Mouse (Mus musculus): ENCODE results near the gene Usp5. TPM values are rescaled to one million over a fixed set of nuclear protein-coding genes. Genes with fewer than 3 reads are reported as not detected.
"Not testable (repeated sequence)": the region's sequence is repeated elsewhere in the genome, so short reads cannot be mapped to it uniquely, and the experiment has no call there.

The Usp5 gene
- polyA plus RNA-seq, 1 experiment from 2014 or later, result 53.6 TPM

DNA sequence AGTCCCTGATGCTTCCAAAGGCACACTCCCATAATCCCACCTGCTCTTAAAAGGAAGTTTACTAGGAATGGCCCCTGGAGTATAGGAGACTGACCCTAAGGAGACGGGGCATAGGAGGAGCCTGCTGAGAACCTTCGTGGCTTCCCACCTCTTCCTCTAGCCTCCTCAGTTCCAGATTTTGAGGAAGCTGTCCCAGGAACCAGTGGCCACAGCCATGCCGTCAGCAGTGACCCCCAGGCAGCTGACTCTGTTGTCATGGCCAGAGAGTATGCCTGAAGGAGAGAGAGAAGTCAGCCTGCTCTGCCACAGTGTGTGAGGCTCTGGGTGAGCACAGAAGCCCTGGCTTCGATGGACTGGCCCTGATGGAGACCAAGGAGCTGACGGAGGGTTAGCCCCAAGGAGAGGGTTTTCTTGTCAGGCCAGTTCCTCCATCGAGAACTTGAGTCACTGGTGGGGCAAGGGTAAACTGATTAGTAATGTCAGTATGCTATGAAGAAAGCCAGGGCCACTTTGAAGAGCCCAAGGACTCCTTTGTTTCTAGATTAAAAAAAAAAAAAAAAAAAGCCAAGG is 5.3 kb upstream of the Usp5 start:
- H3K27me3 ChIP-seq (replicated peaks; ENCODE audit: insufficient read depth, low read length), result no peaks in the 10 kb centered on the region
- no peak overlapping the region for H3K9ac ChIP-seq (replicated peaks; ENCODE audit: low read depth)
- no peak for DNase-seq (ENCODE audit: low spot score)
- no peaks in the 10 kb centered on the region for H3K9me3 ChIP-seq (ENCODE audit: low read length)
- no peak overlapping the region for H3K4me2 ChIP-seq (replicated peaks; ENCODE audit: low read depth, low read length)
- H3K36me3 ChIP-seq (ENCODE audit: insufficient read depth, low read length), result no peaks in the 10 kb centered on the region
- TF ChIP-seq CTCF (IDR thresholded peaks at IDR 0.05) (no peak), EP300 (IDR thresholded peaks at IDR 0.05) (no peak)
- no peak for ATAC-seq
- H3K4me3 ChIP-seq (ENCODE audit: low read depth, low read length), result no peak overlapping the region
- 75% methylated on average over 6 of the region's 6 CpGs for WGBS
- H3K27ac ChIP-seq (ENCODE audit: low read length), result no peak overlapping the region
- H3K4me1 ChIP-seq (ENCODE audit: insufficient read depth, low read depth, low read length), result peaks cover 4% of the 10 kb centered on the region; the same call in 1 of the 2 replicates

DNA sequence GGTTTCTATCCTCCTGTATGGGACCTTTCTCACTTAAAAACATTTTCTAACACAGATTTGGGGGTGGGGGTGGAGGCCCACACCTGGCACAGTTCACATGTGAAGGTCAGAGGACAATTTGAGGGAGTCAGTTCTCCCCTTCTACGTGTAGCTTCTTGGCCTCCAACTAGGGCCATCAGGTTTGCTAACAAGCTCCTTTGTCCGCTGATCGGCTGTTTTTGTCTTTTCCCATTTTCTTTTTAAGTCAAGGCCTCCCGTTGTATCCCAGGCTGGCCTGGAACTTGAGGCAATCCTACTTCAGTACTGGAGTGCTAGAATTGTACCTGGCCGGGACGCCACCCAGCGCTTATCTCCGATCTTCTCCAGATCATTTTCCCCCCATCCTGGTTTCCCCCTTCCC is 2.4 kb upstream of the Usp5 start:
- no peak for DNase-seq (ENCODE audit: low spot score)
- 91% methylated on average over 8 of the region's 8 CpGs for WGBS
- no peak overlapping the region for H3K4me2 ChIP-seq (replicated peaks; ENCODE audit: low read depth, low read length)

GRCm38 (mm10) chr6:124831199-124831598 is 1.9 kb upstream of the Usp5 start:
- not testable (repeated sequence) for DNase-seq (ENCODE audit: low spot score); H3K4me3 ChIP-seq (ENCODE audit: low read depth, low read length)
- WGBS, result 95% methylated on average over 4 of the region's 4 CpGs

More for the DNA sequence above, 2.4 kb upstream of the Usp5 start:
- TF ChIP-seq CTCF (IDR thresholded peaks at IDR 0.05) (no peak), EP300 (IDR thresholded peaks at IDR 0.05) (no peak)
- H3K9ac ChIP-seq (replicated peaks; ENCODE audit: low read depth), result no peak overlapping the region
- no peak for ATAC-seq
- H3K4me3 ChIP-seq (ENCODE audit: low read depth, low read length), result no peak overlapping the region
- no peak overlapping the region for H3K27ac ChIP-seq (ENCODE audit: low read length)
- no peaks in the 10 kb centered on the region for H3K27me3 ChIP-seq (replicated peaks; ENCODE audit: insufficient read depth, low read length)
- H3K36me3 ChIP-seq (ENCODE audit: insufficient read depth, low read length), result no peaks in the 10 kb centered on the region
- H3K9me3 ChIP-seq (ENCODE audit: low read length), result no peaks in the 10 kb centered on the region
- H3K4me1 ChIP-seq (ENCODE audit: insufficient read depth, low read depth, low read length), result peaks cover 8% of the 10 kb centered on the region; the same call in 1 of the 2 replicates

GRCm38 (mm10) chr6:124829799-124830700 is 766 bp upstream of the Usp5 start:
- DNase-seq (ENCODE audit: low spot score) (peak; percentile 98), ATAC-seq (peak; percentile 82)
- Histone ChIP-seq H3K4me2 (replicated peaks; ENCODE audit: low read depth, low read length) (peak overlapping the region; percentile 74), H3K9me3 (ENCODE audit: low read length) (no peaks in the 10 kb centered on the region), H3K4me1 (ENCODE audit: insufficient read depth, low read depth, low read length) (peaks cover 8% of the 10 kb centered on the region; the same call in 1 of the 2 replicates), H3K4me3 (ENCODE audit: low read depth, low read length) (peak overlapping the region; percentile 71), H3K27ac (ENCODE audit: low read length) (peak overlapping the region; percentile 82), H3K27me3 (replicated peaks; ENCODE audit: insufficient read depth, low read length) (no peaks in the 10 kb centered on the region), H3K36me3 (ENCODE audit: insufficient read depth, low read length) (peaks cover 12% of the 10 kb centered on the region), H3K9ac (replicated peaks; ENCODE audit: low read depth) (peak overlapping the region; percentile 42)
- TF ChIP-seq CTCF (IDR thresholded peaks at IDR 0.05), result peak; percentile 34
- peak; percentile 53; the same call in 1 of the 2 replicates for TF ChIP-seq EP300 (IDR thresholded peaks at IDR 0.05)
- WGBS, result under 1% methylated on average over 38 of the region's 38 CpGs

More at GRCm38 (mm10) chr6:124831199-124831598, 1.9 kb upstream of the Usp5 start:
- H3K36me3 ChIP-seq (ENCODE audit: insufficient read depth, low read length); H3K4me1 ChIP-seq (ENCODE audit: insufficient read depth, low read depth, low read length); H3K4me2 ChIP-seq (replicated peaks; ENCODE audit: low read depth, low read length); ATAC-seq; H3K9me3 ChIP-seq (ENCODE audit: low read length); H3K27me3 ChIP-seq (replicated peaks; ENCODE audit: insufficient read depth, low read length); H3K27ac ChIP-seq (ENCODE audit: low read length); H3K9ac ChIP-seq (replicated peaks; ENCODE audit: low read depth): not testable (repeated sequence)

DNA sequence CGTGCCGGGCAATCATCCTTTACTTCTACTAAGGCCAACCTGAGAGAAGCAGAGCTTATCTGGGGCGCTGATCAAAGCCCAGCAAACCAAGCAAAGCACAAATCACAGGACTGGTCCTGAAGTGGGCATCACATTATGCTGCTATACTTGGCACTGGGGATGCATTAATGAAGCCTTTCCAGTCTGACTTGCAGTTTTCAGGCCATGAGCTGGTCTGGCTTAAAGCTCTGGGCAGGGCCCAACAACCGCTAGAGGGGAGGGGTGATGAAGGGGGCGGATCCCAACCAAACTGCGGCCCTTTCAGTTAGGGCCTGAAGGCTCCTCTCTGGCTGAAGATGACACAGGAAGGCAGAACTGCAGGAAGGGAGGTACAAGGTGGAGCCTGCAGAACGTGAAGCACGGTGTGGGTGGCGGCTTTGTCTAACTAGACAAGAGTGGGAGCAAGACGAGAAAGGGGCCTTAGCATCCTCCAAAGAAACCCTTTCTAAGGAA is 1.1 kb downstream of the Usp5 start:
- H3K4me1 ChIP-seq (ENCODE audit: insufficient read depth, low read depth, low read length), result peaks cover 8% of the 10 kb centered on the region; the same call in 1 of the 2 replicates
- WGBS, result 20% methylated on average over 10 of the region's 10 CpGs
- ATAC-seq (no peak), DNase-seq (ENCODE audit: low spot score) (peak; percentile 51)
- no peaks in the 10 kb centered on the region for H3K27me3 ChIP-seq (replicated peaks; ENCODE audit: insufficient read depth, low read length)
- peak overlapping the region; percentile 62 for H3K4me2 ChIP-seq (replicated peaks; ENCODE audit: low read depth, low read length)
- H3K9ac ChIP-seq (replicated peaks; ENCODE audit: low read depth), result peak overlapping the region; percentile 23; the same call in 1 of the 2 replicates
- no peak for TF ChIP-seq CTCF (IDR thresholded peaks at IDR 0.05)
- no peak for TF ChIP-seq EP300 (IDR thresholded peaks at IDR 0.05)
- H3K27ac ChIP-seq (ENCODE audit: low read length), result 0 out of 2 replicates have a peak overlapping the region, but pooled peaks have one; percentile 21
- peak overlapping the region; percentile 71 for H3K4me3 ChIP-seq (ENCODE audit: low read depth, low read length)
- H3K9me3 ChIP-seq (ENCODE audit: low read length), result no peaks in the 10 kb centered on the region
- H3K36me3 ChIP-seq (ENCODE audit: insufficient read depth, low read length), result peaks cover 29% of the 10 kb centered on the region

GRCm38 (mm10) chr6:124822049-124822448 is 7.2 kb downstream of the Usp5 start:
- TF ChIP-seq CTCF (IDR thresholded peaks at IDR 0.05) (no peak), EP300 (IDR thresholded peaks at IDR 0.05) (no peak)
- no peaks in the 10 kb centered on the region for H3K9me3 ChIP-seq (ENCODE audit: low read length)
- 93% methylated on average over 4 of the region's 4 CpGs for WGBS
- H3K4me3 ChIP-seq (ENCODE audit: low read depth, low read length), result no peak overlapping the region
- no peak overlapping the region for H3K4me2 ChIP-seq (replicated peaks; ENCODE audit: low read depth, low read length)
- ATAC-seq, result no peak
- no peak overlapping the region for H3K9ac ChIP-seq (replicated peaks; ENCODE audit: low read depth)
- peaks cover 73% of the 10 kb centered on the region for H3K36me3 ChIP-seq (ENCODE audit: insufficient read depth, low read length)
- H3K4me1 ChIP-seq (ENCODE audit: insufficient read depth, low read depth, low read length), result no peaks in the 10 kb centered on the region
- H3K27ac ChIP-seq (ENCODE audit: low read length), result no peak overlapping the region
- no peaks in the 10 kb centered on the region for H3K27me3 ChIP-seq (replicated peaks; ENCODE audit: insufficient read depth, low read length)
- DNase-seq (ENCODE audit: low spot score), result no peak

Data from lung, postnatal 0 days (tissue).